Mouse (Mus musculus): ENCODE data around the gene Gpr88.

DNA sequence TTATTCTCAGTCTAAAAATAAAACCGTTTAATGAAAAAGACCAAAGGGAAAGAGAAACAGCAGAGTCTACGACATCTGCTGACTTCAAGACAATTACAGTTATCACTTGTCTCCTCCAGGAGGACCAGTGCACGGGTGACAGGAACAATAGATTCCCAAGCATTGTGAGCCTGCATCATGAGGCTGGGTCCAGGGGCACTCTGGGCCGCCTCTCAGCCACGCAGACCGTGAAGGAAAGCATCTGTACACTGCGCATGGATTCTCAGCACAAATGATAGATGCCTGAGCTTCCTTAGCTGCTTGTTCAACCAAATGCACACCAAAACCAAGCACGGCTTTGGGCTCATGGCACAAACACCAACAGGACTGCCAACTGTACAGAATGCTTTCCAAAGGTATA is 23.8 kb upstream of the Gpr88 start:
- TF ChIP-seq CTCF (IDR thresholded peaks at IDR 0.05; ENCODE audit: low read depth), result no peak
- no peak for TF ChIP-seq EP300 (IDR thresholded peaks at IDR 0.05; ENCODE audit: low read depth)
